ENCODE assay signal across 15 mouse cellular contexts in genomic region chr12:28907814-28908213, GRCm38 (mm10).
DNase-seq lines count a peak whose midpoint lies in the region; ATAC-seq and TF ChIP-seq lines count a peak whose summit lies in the region.
"Had no signal": no experiment of that assay in that cellular context is flagged by ENCODE, and none has a peak within 500 bp of the region (broad histone marks: within the 10 kb centered on the region; RNA-seq: fewer than 3 reads in every experiment).

No protein-coding gene starts in this region.

- H3K27ac ChIP-seq in embryonic facial prominence, embryonic 11.5 days (replicated peaks; ENCODE audit: low read depth, low read length): no peak overlapping the region
- H3K27ac ChIP-seq in forebrain, embryonic 14.5 days (ENCODE audit: low read depth, low read length): peak overlapping the region; percentile 27; the same call in 1 of the 2 replicates
- H3K27ac ChIP-seq in hindbrain, postnatal 0 days: peak overlapping the region; percentile 68; the same call in 1 of the 2 replicates
- H3K27ac ChIP-seq in kidney, embryonic 15.5 days: no peak overlapping the region
- H3K27ac ChIP-seq: layer of hippocampus, adult 2 months; left cerebral cortex, adult 2 months; limb, embryonic 12.5 days; liver, embryonic 14.5 days had no signal

- DNase-seq in embryonic facial prominence, embryonic 11.5 days (ENCODE audit: low spot score): no peak
- DNase-seq in forebrain, embryonic 14.5 days (ENCODE audit: low spot score): no peak
- DNase-seq in hindbrain, postnatal 0 days (ENCODE audit: low spot score): no peak
- DNase-seq in neural tube, embryonic 10.5 days (ENCODE audit: extremely low spot score, low spot score): peak; percentile 17
- DNase-seq in lung, postnatal 36 days: no peak
- no peak for DNase-seq in spleen, adult 18-20 months
- DNase-seq: adrenal gland, postnatal 10 days; cerebellum, adult 2 months had no signal

- H3K9ac ChIP-seq in embryonic facial prominence, embryonic 11.5 days (replicated peaks; ENCODE audit: low read length): no peak overlapping the region
- H3K9ac ChIP-seq in forebrain, embryonic 14.5 days (ENCODE audit: low read length): no peak overlapping the region
- no peak overlapping the region for H3K9ac ChIP-seq in hindbrain, postnatal 0 days (replicated peaks; ENCODE audit: low read length)
- no peak overlapping the region for H3K9ac ChIP-seq in kidney, embryonic 15.5 days
- H3K9ac ChIP-seq: limb, embryonic 12.5 days; liver, embryonic 14.5 days had no signal

- no peaks in the 10 kb centered on the region for H3K4me1 ChIP-seq in embryonic facial prominence, embryonic 11.5 days (ENCODE audit: control insufficient read depth, insufficient read depth, low read length)
- H3K4me1 ChIP-seq in forebrain, embryonic 14.5 days (ENCODE audit: control insufficient read depth, insufficient read depth, low read length): peaks cover 8% of the 10 kb centered on the region; the same call in 1 of the 2 replicates
- peaks cover 26% of the 10 kb centered on the region for H3K4me1 ChIP-seq in hindbrain, postnatal 0 days (ENCODE audit: insufficient read depth, low read length)
- H3K4me1 ChIP-seq in kidney, embryonic 15.5 days: peaks cover 29% of the 10 kb centered on the region

- ATAC-seq in embryonic facial prominence, embryonic 11.5 days (replicated peaks; ENCODE audit: insufficient number of reproducible peaks, low FRiP score, low TSS enrichment, low read depth): 0 out of 2 replicates have a peak, but pooled peaks have one; percentile 25
- no peak for ATAC-seq in forebrain, embryonic 14.5 days
- ATAC-seq in hindbrain, postnatal 0 days: no peak
- no peak for ATAC-seq in kidney, embryonic 15.5 days (replicated peaks; ENCODE audit: low FRiP score)
- ATAC-seq: CD4-positive, CD25-positive, alpha-beta regulatory T cell, adult 4 months; lung, postnatal 0 days had no signal

- H3K27me3 ChIP-seq in embryonic facial prominence, embryonic 11.5 days (ENCODE audit: control insufficient read depth, insufficient read depth, low read length): no peaks in the 10 kb centered on the region
- H3K27me3 ChIP-seq in forebrain, embryonic 14.5 days (replicated peaks; ENCODE audit: control insufficient read depth, insufficient read depth, low read length): no peaks in the 10 kb centered on the region
- no peaks in the 10 kb centered on the region for H3K27me3 ChIP-seq in hindbrain, postnatal 0 days (ENCODE audit: insufficient read depth, low read length)
- H3K27me3 ChIP-seq in kidney, embryonic 15.5 days: no peaks in the 10 kb centered on the region
- H3K27me3 ChIP-seq: limb, embryonic 12.5 days had no signal

- 34% methylated on average over 9 of the region's 9 CpGs for WGBS in embryonic facial prominence, embryonic 11.5 days
- WGBS in forebrain, embryonic 14.5 days: 24% methylated on average over 9 of the region's 9 CpGs
- 35% methylated on average over 9 of the region's 9 CpGs for WGBS in hindbrain, postnatal 0 days
- WGBS in kidney, embryonic 15.5 days: 28% methylated on average over 9 of the region's 9 CpGs

- no peak overlapping the region for H3K4me3 ChIP-seq in embryonic facial prominence, embryonic 11.5 days (ENCODE audit: low read depth, low read length)
- H3K4me3 ChIP-seq in forebrain, embryonic 14.5 days (ENCODE audit: low read depth, low read length): no peak overlapping the region
- H3K4me3 ChIP-seq in hindbrain, postnatal 0 days (ENCODE audit: low read length): no peak overlapping the region
- H3K4me3 ChIP-seq in kidney, embryonic 15.5 days (replicated peaks): no peak overlapping the region
- H3K4me3 ChIP-seq: layer of hippocampus, adult 2 months; left cerebral cortex, adult 2 months; limb, embryonic 12.5 days had no signal

- H3K4me2 ChIP-seq in embryonic facial prominence, embryonic 11.5 days (ENCODE audit: low read depth, low read length): no peak overlapping the region
- H3K4me2 ChIP-seq in forebrain, embryonic 14.5 days (ENCODE audit: low read length): no peak overlapping the region
- H3K4me2 ChIP-seq in hindbrain, postnatal 0 days (ENCODE audit: low read depth, low read length): no peak overlapping the region
- H3K4me2 ChIP-seq in kidney, embryonic 15.5 days: no peak overlapping the region
- H3K4me2 ChIP-seq: limb, embryonic 12.5 days had no signal

- TF ChIP-seq CTCF in hindbrain, postnatal 0 days (IDR thresholded peaks at IDR 0.05; ENCODE audit: low read depth): no peak

- no peaks in the 10 kb centered on the region for H3K36me3 ChIP-seq in embryonic facial prominence, embryonic 11.5 days (replicated peaks; ENCODE audit: control insufficient read depth, insufficient read depth, low read depth, low read length)
- H3K36me3 ChIP-seq in forebrain, embryonic 14.5 days (ENCODE audit: control insufficient read depth, insufficient read depth, low read length): no peaks in the 10 kb centered on the region
- H3K36me3 ChIP-seq in hindbrain, postnatal 0 days (ENCODE audit: insufficient read depth, low read length): no peaks in the 10 kb centered on the region
- H3K36me3 ChIP-seq in kidney, embryonic 15.5 days: no peaks in the 10 kb centered on the region
- H3K36me3 ChIP-seq: limb, embryonic 12.5 days had no signal

- no peaks in the 10 kb centered on the region for H3K9me3 ChIP-seq in embryonic facial prominence, embryonic 11.5 days (replicated peaks; ENCODE audit: control insufficient read depth, low read length)
- no peaks in the 10 kb centered on the region for H3K9me3 ChIP-seq in forebrain, embryonic 14.5 days (replicated peaks; ENCODE audit: control insufficient read depth, low read length)
- H3K9me3 ChIP-seq in hindbrain, postnatal 0 days (ENCODE audit: low read length): no peaks in the 10 kb centered on the region
- no peaks in the 10 kb centered on the region for H3K9me3 ChIP-seq in kidney, embryonic 15.5 days (replicated peaks)
- H3K9me3 ChIP-seq: limb, embryonic 12.5 days had no signal

Comparison
In these comparisons a context has a peak if more than half of its experiments do, and no peak if none do; other contexts are left out.
1. H3K27ac ChIP-seq: peak in forebrain, embryonic 14.5 days (single experiment) and hindbrain, postnatal 0 days (single experiment); none in embryonic facial prominence, embryonic 11.5 days (single experiment) and kidney, embryonic 15.5 days (single experiment).